Mouse (Mus musculus): ENCODE results near the gene Eme2.

DNA sequence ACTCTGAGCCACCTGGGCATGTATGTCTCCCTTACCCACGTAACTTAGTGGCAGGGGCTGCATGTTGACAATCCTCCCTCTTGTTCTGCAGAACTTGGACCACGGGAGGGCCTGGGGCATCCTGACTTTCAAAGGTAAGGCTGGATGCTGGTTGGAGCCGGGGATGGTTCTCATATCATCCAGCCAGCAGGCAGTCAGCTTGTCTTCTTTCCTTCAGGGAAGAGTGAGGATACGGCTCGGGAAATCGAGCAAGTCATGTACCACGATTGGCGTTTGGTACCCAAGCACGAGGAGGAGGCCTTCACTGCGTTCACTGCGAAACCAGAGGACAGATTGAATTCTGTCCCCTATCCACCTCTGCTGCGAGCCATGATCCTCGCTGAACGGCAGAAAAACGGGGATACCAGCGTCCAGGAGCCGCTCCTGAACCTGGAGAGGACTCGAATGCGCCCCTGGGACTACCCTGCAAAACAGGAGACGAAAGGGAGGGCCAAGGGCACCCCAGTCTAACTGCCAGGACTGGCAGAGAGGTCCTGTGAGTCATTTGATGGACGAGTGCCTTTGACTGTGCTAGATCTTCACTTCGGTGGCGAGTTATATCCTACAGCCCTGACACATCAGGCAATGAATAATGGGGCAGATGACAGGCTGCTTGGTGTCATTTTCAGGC lies 819 bp upstream of the Eme2 start:
- TF ChIP-seq CTCF (IDR thresholded peaks at IDR 0.05; ENCODE audit: borderline replicate concordance, insufficient read depth, low read length): no peak
- TF ChIP-seq POLR2A (IDR thresholded peaks at IDR 0.05; ENCODE audit: low read depth, low read length): no peak
